In genomic region chr8:48221724-48222428, GRCm38 (mm10) we compare ENCODE assay signal across 8 mouse cellular contexts.
DNase-seq lines count a peak whose midpoint lies in the region; ATAC-seq and TF ChIP-seq lines count a peak whose summit lies in the region.

No protein-coding gene starts in this region.

- no peak for DNase-seq in heart, postnatal 25 days (ENCODE audit: low spot score)
- no peak for DNase-seq in embryonic facial prominence, embryonic 11.5 days (ENCODE audit: low spot score)
- no peak for DNase-seq in hindbrain, postnatal 0 days (ENCODE audit: low spot score)
- no peak for DNase-seq in adipocyte (ENCODE audit: low spot score)
- DNase-seq in right cerebral cortex, postnatal 25 days, result no peak
- no peak for DNase-seq in embryo, embryonic 10.5 days (ENCODE audit: low spot score)

- ATAC-seq in heart, embryonic 11.5 days (replicated peaks; ENCODE audit: insufficient number of reproducible peaks, low FRiP score, low TSS enrichment), result no peak
- 0 out of 2 replicates have a peak, but pooled peaks have one; percentile 8 for ATAC-seq in embryonic facial prominence, embryonic 11.5 days (replicated peaks; ENCODE audit: insufficient number of reproducible peaks, low FRiP score, low TSS enrichment, low read depth)
- peak; percentile 53 for ATAC-seq in hindbrain, postnatal 0 days
- ATAC-seq in midbrain, embryonic 12.5 days (ENCODE audit: low FRiP score, low read depth), result peak; percentile 60

- H3K4me2 ChIP-seq in heart, embryonic 11.5 days, result peak overlapping the region; percentile 67
- H3K4me2 ChIP-seq in embryonic facial prominence, embryonic 11.5 days (ENCODE audit: low read depth, low read length), result peak overlapping the region; percentile 30
- H3K4me2 ChIP-seq in hindbrain, postnatal 0 days (ENCODE audit: low read depth, low read length), result peak overlapping the region; percentile 62
- H3K4me2 ChIP-seq in midbrain, embryonic 12.5 days (replicated peaks), result peak overlapping the region; percentile 55

- no peak for TF ChIP-seq CTCF in hindbrain, postnatal 0 days (IDR thresholded peaks at IDR 0.05; ENCODE audit: low read depth)

- H3K4me3 ChIP-seq in heart, embryonic 11.5 days (ENCODE audit: low read depth, low read length), result peak overlapping the region; percentile 45
- H3K4me3 ChIP-seq in embryonic facial prominence, embryonic 11.5 days (ENCODE audit: low read depth, low read length), result no peak overlapping the region
- peak overlapping the region; percentile 30 for H3K4me3 ChIP-seq in hindbrain, postnatal 0 days (ENCODE audit: low read length)
- H3K4me3 ChIP-seq in midbrain, embryonic 12.5 days, result peak overlapping the region; percentile 31

- H3K27ac ChIP-seq in heart, embryonic 11.5 days (ENCODE audit: low read depth, low read length), result no peak overlapping the region
- H3K27ac ChIP-seq in embryonic facial prominence, embryonic 11.5 days (replicated peaks; ENCODE audit: low read depth, low read length), result no peak overlapping the region
- H3K27ac ChIP-seq in hindbrain, postnatal 0 days, result no peak overlapping the region
- peak overlapping the region; percentile 39; the same call in 1 of the 2 replicates for H3K27ac ChIP-seq in midbrain, embryonic 12.5 days (replicated peaks)

- 0 out of 2 replicates have a peak overlapping the region, but pooled peaks have one; percentile 1 for H3K9ac ChIP-seq in heart, embryonic 11.5 days (ENCODE audit: low read depth, low read length)
- peak overlapping the region; percentile 42 for H3K9ac ChIP-seq in embryonic facial prominence, embryonic 11.5 days (replicated peaks; ENCODE audit: low read length)
- H3K9ac ChIP-seq in hindbrain, postnatal 0 days (replicated peaks; ENCODE audit: low read length), result no peak overlapping the region
- no peak overlapping the region for H3K9ac ChIP-seq in midbrain, embryonic 12.5 days (replicated peaks)

- H3K36me3 ChIP-seq in heart, embryonic 11.5 days (ENCODE audit: control insufficient read depth, insufficient read depth, low read length), result no peaks in the 10 kb centered on the region
- H3K36me3 ChIP-seq in embryonic facial prominence, embryonic 11.5 days (replicated peaks; ENCODE audit: control insufficient read depth, insufficient read depth, low read depth, low read length), result no peaks in the 10 kb centered on the region
- no peaks in the 10 kb centered on the region for H3K36me3 ChIP-seq in hindbrain, postnatal 0 days (ENCODE audit: insufficient read depth, low read length)
- peaks cover 3% of the 10 kb centered on the region; the same call in 1 of the 2 replicates for H3K36me3 ChIP-seq in midbrain, embryonic 12.5 days

- H3K27me3 ChIP-seq in heart, embryonic 11.5 days (ENCODE audit: control insufficient read depth, insufficient read depth, low read length), result no peaks in the 10 kb centered on the region
- H3K27me3 ChIP-seq in embryonic facial prominence, embryonic 11.5 days (ENCODE audit: control insufficient read depth, insufficient read depth, low read length), result no peaks in the 10 kb centered on the region
- H3K27me3 ChIP-seq in hindbrain, postnatal 0 days (ENCODE audit: insufficient read depth, low read length), result no peaks in the 10 kb centered on the region
- H3K27me3 ChIP-seq in midbrain, embryonic 12.5 days, result peaks cover 46% of the 10 kb centered on the region

- intact Hi-C loops in heart, postnatal 25 days (cut with DNase I), result loop anchor here (2.0 to 10.0 kb wide), 4 partner anchors 305 to 1605 kb away; no protein-coding TSS in a partner anchor

- 20% methylated on average over 16 of the region's 16 CpGs for WGBS in heart, embryonic 11.5 days (ENCODE audit: insufficient replicate concordance)
- 24% methylated on average over 16 of the region's 16 CpGs for WGBS in embryonic facial prominence, embryonic 11.5 days
- WGBS in hindbrain, postnatal 0 days, result 8% methylated on average over 16 of the region's 16 CpGs
- WGBS in midbrain, embryonic 12.5 days, result 12% methylated on average over 16 of the region's 16 CpGs

- no peaks in the 10 kb centered on the region for H3K9me3 ChIP-seq in heart, embryonic 11.5 days (replicated peaks; ENCODE audit: control insufficient read depth, low read length)
- H3K9me3 ChIP-seq in embryonic facial prominence, embryonic 11.5 days (replicated peaks; ENCODE audit: control insufficient read depth, low read length), result no peaks in the 10 kb centered on the region
- no peaks in the 10 kb centered on the region for H3K9me3 ChIP-seq in hindbrain, postnatal 0 days (ENCODE audit: low read length)
- no peaks in the 10 kb centered on the region for H3K9me3 ChIP-seq in midbrain, embryonic 12.5 days

- H3K4me1 ChIP-seq in heart, embryonic 11.5 days (ENCODE audit: control insufficient read depth, insufficient read depth, low read length), result 0 out of 2 replicates have a peak, but pooled peaks cover 3% of the 10 kb centered on the region
- peaks cover 2% of the 10 kb centered on the region; the same call in 1 of the 2 replicates for H3K4me1 ChIP-seq in embryonic facial prominence, embryonic 11.5 days (ENCODE audit: control insufficient read depth, insufficient read depth, low read length)
- H3K4me1 ChIP-seq in hindbrain, postnatal 0 days (ENCODE audit: insufficient read depth, low read length), result 0 out of 2 replicates have a peak, but pooled peaks cover 8% of the 10 kb centered on the region
- peaks cover 40% of the 10 kb centered on the region for H3K4me1 ChIP-seq in midbrain, embryonic 12.5 days

Comparison
In these comparisons a context has a peak if more than half of its experiments do, and no peak if none do; other contexts are left out.
1. H3K9ac ChIP-seq: peak in heart, embryonic 11.5 days (single experiment) and embryonic facial prominence, embryonic 11.5 days (single experiment); none in hindbrain, postnatal 0 days (single experiment) and midbrain, embryonic 12.5 days (single experiment).
2. Peak in every context shown above with its lines, with median percentiles within 50 percentile points of each other: H3K4me2 ChIP-seq.